In genomic region chr13:28419950-28420381, GRCm38 (mm10) we compare ENCODE assay signal across 8 mouse cellular contexts.
DNase-seq lines count a peak whose midpoint lies in the region; ATAC-seq lines count a peak whose summit lies in the region.

No protein-coding gene starts in this region.

- peak overlapping the region; percentile 52 for H3K4me2 ChIP-seq in midbrain, embryonic 13.5 days (replicated peaks)
- H3K4me2 ChIP-seq in stomach, embryonic 15.5 days: peak overlapping the region; percentile 26; the same call in 1 of the 2 replicates

- H3K27me3 ChIP-seq in midbrain, embryonic 13.5 days: no peaks in the 10 kb centered on the region
- H3K27me3 ChIP-seq in stomach, embryonic 15.5 days (replicated peaks): no peaks in the 10 kb centered on the region

- intact Hi-C loops in left cerebral cortex, postnatal 14 days (cut with DNase I): loop anchor here (2.0 to 10.0 kb wide), 6 partner anchors 135 to 1417 kb away; no protein-coding TSS in a partner anchor

- H3K36me3 ChIP-seq in midbrain, embryonic 13.5 days: no peaks in the 10 kb centered on the region
- no peaks in the 10 kb centered on the region for H3K36me3 ChIP-seq in stomach, embryonic 15.5 days

- H3K4me3 ChIP-seq in midbrain, embryonic 13.5 days (replicated peaks): peak overlapping the region; percentile 20
- H3K4me3 ChIP-seq in stomach, embryonic 15.5 days (replicated peaks): no peak overlapping the region

- peak overlapping the region; percentile 29 for H3K9ac ChIP-seq in midbrain, embryonic 13.5 days (replicated peaks)
- H3K9ac ChIP-seq in stomach, embryonic 15.5 days: no peak overlapping the region

- ATAC-seq in inflammation-experienced regulatory T-cells, adult 6 months: peak; percentile 36
- no peak for ATAC-seq in midbrain, embryonic 13.5 days
- no peak for ATAC-seq in stomach, embryonic 15.5 days (ENCODE audit: insufficient read depth, low FRiP score, low read depth)

- 39% methylated on average over 16 of the region's 16 CpGs for WGBS in midbrain, embryonic 13.5 days
- WGBS in stomach, embryonic 15.5 days: 62% methylated on average over 16 of the region's 16 CpGs

- peaks cover 63% of the 10 kb centered on the region for H3K4me1 ChIP-seq in midbrain, embryonic 13.5 days (replicated peaks)
- peaks cover 30% of the 10 kb centered on the region for H3K4me1 ChIP-seq in stomach, embryonic 15.5 days

- no peaks in the 10 kb centered on the region for H3K9me3 ChIP-seq in midbrain, embryonic 13.5 days
- no peaks in the 10 kb centered on the region for H3K9me3 ChIP-seq in stomach, embryonic 15.5 days

- peak; percentile 23 for DNase-seq in adrenal gland, postnatal 10 days
- DNase-seq in adrenal gland, postnatal 4 days (ENCODE audit: low spot score in 2 of 2): no peak
- DNase-seq in cerebellum, postnatal 10 days: peak; percentile 82
- peak; percentile 45 for DNase-seq in gastrocnemius, postnatal 25 days
- peak; percentile 90 to 94 for DNase-seq in left cerebral cortex, postnatal 14 days (ENCODE audit: low spot score in 2 of 2)

- H3K27ac ChIP-seq in midbrain, embryonic 13.5 days: peak overlapping the region; percentile 95
- 0 out of 2 replicates have a peak overlapping the region, but pooled peaks have one; percentile 12 for H3K27ac ChIP-seq in stomach, embryonic 15.5 days

Comparison
In these comparisons a context has a peak if more than half of its experiments do, and no peak if none do; other contexts are left out.
1. DNase-seq: peak in adrenal gland, postnatal 10 days (single experiment), cerebellum, postnatal 10 days (2 of 2), gastrocnemius, postnatal 25 days (single experiment) and left cerebral cortex, postnatal 14 days (2 of 2); none in adrenal gland, postnatal 4 days (0 of 2).